Mouse (Mus musculus) lung, postnatal 4 days (tissue): ENCODE data around the gene Cox5b.
A peak's percentile ranks its signal among the peaks of the same experiment; 100 is the strongest.

ENCODE experiments used
- DNase-seq, 2 experiments: peaks; one replicate each; pipeline ENCODE4 v3.0.0; 2021

Cox5b gene

DNA sequence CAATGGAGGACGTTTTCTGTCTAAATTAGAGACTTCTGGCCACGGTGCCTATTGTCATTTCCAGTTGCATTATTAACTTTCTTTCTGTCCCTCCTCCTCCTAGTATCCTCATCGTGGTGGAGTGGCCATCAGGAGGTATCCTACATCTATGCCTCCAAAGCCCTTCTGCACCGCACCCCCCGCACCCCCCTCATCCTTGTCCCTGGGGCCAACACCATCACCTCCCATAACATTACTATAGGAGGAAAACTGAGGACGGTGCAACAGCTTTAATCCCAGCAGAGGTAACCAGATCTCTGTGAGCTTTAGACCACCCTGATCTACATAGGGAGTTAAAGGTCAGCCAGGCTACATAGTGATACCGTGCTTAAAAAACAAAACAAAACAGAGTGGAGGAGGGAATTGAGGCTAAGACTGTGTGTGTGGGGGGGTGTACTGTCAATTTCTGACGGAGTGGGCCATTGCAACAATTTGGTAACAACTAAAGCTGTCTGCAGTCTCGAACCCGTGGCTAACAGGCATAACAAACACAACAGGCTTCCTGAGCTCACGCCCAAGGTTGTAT lies 496 bp upstream of the Cox5b start:
- no peak for DNase-seq

DNA sequence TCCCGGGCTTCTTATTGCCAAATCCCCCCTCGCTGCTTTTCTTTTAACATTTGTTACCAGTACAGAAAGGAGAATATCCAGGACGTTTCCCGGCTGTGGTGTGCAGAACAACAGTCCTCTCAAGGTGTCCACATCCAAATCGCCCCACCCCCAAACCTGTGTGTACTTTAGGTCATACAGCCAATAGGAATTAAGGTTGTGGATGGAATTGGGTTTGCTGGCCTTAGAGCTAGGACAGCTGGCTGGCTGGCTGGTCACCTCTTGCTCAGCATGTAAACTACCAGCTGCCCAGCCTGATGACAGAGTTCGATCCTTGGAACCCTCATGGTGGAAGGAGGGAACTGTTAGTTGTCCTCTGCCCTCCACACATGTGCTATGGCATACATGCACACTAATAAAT lies 3.6 kb downstream of the Cox5b start:
- no peak for DNase-seq

DNA sequence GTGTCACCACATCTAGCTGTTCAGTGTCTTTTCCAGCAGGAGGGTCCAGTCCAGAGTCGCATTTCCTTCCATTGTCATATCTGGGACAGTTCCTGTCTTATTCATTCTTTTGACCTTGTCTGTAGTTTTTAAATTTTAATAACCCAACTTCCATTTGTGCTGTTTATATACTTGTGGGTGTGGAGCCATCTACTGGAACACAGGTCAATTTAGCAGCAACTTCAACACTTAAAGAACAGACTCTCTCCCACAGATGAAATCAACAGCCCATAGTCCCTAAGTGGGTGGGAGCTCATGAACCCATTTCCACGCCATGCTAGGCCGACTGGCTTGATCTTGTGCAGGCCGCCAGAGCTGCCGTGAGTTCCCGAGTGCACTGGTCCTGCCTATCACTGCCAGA lies 5.2 kb downstream of the Cox5b start:
- DNase-seq, result no peak

DNA sequence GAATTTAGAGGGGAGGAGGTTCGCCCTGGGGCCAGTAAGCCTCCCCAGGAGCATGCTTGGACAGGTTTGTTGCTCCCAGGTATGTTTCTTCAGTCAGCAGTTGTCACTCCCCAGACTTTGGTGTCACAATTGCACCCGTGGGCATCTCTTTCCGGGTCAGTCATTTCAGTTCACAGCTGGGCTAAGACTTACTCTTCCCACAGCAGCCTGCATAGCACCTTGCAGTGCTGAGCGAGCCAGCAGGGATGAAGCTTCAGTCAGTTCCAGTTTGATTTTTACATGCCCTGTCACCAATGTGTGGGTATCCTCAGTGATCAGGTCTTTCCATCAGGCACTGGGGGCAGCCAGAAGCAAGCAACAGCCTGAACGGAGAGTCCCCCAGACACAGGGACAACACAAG lies 5.8 kb downstream of the Cox5b start:
- no peak for DNase-seq

DNA sequence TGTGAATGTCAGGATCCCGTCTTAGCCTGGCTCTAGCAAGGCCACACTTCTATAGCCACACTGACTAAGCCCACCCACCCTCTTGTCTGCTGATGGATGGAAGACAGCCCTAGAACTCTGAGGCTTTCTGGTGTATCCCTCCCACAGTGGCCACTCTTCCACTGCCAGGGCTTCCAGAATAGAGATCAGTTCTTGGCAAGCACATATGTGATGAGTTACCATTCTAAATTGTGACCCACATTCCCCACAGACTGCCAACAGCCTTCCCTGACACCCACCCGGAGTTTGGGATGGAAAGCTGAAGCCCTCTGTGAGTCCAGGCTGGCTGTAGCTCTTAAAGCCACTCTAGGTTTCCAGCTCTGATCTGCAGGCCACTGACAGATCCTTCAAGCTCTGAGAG lies 15.9 kb downstream of the Cox5b start:
- no peak for DNase-seq

DNA sequence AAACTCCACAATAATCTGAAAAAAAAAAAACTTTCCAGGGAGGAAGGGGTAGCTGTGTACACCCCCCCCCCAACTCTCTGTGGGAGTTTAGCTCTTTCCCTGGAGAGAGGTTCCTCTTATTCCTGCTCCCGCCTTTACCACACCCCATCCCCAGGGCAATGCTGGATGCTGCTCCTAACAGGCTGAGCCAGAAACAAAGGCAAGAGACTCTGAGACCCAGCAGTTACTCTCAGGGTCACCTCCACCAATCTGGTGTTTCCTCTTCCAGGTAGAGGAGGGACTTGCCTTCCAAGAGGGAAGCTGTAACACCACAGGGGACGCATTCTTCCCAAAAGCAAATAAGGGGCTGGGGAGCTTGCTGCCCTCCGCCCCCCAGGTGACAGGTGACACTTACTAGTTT lies 16.5 kb downstream of the Cox5b start:
- no peak for DNase-seq

DNA sequence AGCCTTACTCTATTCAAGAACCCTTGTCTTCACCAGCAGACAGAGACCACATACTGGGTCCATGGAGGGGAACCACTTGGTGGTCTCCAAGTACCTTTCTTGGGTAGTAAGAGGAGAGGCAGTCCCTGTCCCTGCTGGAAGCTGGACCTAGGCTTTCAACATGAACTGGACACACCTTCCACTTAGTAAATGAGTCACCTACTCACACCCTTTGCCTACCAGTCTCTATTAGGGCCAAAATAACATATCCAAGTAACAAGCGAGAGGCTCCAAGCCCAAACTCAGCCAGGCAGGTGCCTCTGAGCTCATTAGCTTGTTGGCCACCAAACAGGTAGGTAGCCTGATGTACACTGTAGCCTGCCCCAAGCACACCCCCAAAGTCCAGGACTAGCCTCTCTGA lies 17.4 kb downstream of the Cox5b start:
- DNase-seq, result no peak

DNA sequence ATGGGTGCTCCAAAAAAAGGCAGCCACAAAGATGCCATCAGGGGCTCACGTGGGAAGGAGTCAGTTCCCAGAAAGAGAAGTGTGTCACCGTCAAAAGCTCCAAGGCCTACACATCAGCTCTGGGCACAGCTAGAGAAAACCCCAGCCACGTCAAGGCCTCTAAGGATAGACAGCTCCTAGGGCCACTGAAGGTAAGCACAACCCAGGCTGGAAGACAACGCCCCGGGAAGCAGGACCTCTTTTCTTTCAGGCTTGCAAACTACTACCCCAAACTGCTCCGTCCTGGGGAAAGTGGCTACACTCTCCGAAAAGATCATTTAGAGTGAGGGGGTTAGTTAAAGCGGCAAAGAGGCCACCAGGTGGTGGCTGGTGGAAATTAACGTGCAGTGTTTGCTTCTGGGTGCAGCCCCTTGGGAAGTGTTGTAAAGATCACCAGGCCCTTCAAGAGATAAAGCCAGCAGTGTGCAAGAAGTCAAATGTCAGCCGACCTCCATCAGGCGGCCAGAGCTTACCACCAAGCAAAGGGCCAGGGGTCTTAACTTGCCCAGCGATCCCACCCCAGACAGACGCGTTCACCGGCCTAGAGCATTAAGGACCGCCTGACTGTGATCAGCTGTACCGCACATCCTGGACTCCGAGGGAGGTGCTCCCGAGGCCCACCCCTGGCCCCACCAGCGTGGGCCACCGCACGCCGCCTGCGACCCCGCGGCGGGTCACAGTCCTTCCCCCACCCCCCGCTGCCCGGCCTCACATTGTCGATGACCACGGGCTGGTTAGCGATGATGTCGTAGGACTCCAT lies 18.0 kb downstream of the Cox5b start:
- DNase-seq, result peak; percentile 45 to 50

DNA sequence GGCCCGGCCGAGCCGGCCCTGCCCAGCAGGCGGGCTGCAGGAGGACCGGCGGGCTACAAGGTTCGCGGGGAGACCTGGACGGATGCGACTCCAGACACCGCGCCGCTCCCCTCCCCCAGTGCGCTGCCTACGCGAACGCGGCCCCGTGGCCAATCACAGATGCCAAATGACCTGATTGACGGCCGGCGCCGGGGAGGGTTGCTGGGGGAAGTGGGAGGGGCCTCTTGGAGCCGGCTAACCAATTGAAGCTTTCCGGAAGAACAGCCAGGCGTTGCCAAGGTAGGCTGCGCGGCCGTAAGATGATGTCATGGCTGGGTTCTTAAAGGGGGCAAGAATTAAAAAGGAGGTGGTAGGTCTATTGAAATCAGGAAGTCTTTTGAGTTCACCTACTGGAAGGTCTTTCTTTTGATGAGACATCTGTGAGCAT lies 18.6 kb downstream of the Cox5b start, which contains the start of gene 4933424G06Rik:
4933424G06Rik (plus strand) TSS at position 296 of the 427 bp plus-strand sequence.
- DNase-seq, result peak; percentile 98 to 99

DNA sequence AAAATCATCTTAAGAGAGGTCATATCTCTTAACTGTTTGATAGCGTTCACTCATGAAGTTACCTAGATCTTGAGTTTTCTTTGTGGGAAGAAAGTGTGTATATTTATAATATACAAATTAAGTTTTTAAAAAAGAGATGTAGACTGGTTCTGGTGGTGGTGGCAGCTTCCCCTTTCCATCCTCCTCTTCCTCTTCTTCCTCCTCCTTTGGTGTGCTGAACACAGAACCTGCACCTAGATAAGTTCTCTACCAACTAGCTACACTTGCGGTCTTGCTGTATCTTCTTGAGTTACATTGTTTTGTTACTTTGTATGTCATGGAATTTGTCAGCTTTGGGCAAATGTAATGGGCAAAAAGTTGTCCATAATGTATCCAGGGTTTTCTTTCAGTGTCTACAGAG lies 19.9 kb downstream of the Cox5b start:
- no peak for DNase-seq

DNA sequence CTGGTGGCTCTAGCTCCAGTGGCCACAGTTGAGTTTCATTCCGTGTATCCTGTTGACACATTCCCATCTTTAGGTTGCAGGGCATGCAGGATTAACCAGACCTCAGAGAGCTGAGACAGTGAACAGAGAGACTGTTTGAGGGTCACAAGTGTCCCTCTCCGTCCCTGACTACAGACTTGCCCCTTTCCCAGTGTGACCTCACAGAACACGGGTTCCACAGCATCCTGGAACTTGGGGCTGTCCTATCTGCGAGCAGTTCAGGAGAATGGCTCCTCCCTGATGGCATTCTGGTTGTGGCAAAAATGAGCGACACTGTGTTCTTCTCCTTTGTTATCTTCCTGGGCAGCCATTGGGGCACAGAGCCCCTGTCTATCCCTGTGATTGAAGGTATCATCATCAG lies 23.1 kb downstream of the Cox5b start, which contains the start of gene Actr1b:
Actr1b (minus strand) TSS at position 112 of the 400 bp plus-strand sequence.
- no peak for DNase-seq

DNA sequence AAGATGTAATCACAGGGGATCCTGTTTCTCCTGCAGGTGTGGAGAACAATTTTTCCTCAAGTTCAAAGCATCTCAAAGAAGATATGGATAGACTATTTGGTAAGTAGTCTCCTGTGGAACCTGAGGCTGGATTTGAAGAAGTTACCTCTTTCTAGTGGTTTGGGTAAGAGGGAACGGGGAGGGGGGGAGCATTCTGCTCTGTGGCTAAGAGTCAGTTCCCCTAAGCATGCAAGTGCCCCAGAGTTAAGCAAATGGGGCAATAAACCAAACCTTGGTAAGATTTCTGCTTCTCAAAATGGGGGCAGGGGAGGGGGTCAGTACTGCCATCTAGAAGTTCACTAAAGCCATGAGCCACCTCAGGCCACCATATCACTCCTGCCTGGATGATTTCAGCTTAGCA lies 27.5 kb downstream of the Cox5b start:
- no peak for DNase-seq

DNA sequence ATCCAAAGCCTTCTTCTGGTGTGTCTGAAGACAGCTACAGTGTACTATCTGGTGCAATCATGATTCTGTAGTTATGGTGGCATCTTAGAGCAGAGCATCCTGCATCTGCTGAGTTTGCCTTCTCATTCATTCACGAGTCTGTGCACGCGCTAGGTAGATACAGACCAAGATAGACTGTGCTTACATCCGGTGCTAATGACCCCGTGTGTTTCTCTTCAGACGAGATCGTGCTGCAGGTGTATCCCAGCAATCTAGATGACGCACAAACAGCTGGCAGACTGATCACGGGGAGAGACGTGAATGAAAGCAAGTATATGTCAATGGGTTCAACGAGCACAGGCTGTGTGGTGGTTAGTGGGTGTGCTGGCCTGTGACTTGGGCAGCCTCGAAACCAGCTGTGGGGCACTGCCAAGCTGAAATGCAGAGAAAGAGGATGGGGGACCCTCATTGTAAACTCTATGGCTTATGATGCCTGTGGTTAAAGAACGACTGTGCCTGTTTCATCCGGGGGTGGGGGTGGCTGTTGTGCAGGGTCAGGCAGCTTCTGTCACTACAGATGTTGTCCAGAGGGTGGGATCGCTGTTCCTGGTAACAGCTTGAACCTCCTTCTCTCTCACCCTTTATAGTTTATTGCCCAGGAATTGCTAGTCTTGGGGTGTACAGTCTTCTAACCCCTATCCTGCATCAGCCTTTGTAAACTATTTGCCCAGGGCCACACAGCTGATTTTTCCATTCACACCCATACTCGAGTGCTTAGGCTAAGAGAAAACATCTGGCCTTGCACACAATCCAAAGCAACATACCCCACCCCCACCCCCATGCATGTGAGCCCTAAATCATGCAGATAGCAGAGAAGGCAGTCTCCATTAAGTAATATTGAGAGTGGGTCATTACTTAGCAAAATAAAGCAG lies 32.2 kb downstream of the Cox5b start:
- DNase-seq, result no peak

DNA sequence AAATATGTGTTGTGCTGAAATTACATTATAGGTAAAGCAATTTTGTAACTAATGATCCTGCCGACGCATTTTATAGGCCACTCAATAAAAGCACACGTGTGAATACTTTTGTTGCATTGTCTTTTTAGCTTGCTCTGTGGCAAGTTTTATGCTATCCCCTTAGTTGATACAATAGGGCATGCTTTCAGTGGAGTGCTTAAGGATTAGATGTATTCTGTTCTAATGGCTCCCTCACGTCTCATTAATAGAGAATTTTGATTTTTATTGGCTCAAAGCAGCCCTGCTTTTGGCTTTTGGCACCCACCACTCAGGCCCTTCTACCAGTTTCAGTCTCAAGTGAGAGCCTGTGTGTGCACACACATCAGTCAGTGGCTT lies 32.8 kb downstream of the Cox5b start:
- no peak for DNase-seq

DNA sequence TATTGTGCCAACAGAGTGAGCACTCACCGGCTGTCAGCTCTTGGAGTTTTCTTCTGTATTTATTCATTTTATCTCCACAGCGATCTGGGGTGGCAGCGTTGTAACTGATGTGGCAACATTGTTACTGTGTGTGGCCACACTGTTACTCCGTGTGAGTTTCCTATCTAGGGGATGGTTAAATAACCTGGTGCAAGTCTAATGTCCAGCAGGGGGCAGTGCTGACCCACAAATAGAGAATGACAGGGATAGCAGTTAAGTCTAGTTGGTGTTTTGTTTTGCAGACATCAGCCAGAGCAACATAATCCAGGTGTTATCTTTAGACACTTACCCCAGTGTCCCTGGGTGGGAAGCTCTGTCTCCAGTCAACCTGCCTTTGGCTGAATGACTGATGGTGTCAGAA lies 46.1 kb downstream of the Cox5b start:
- DNase-seq, result peak; percentile 50 to 82

DNA sequence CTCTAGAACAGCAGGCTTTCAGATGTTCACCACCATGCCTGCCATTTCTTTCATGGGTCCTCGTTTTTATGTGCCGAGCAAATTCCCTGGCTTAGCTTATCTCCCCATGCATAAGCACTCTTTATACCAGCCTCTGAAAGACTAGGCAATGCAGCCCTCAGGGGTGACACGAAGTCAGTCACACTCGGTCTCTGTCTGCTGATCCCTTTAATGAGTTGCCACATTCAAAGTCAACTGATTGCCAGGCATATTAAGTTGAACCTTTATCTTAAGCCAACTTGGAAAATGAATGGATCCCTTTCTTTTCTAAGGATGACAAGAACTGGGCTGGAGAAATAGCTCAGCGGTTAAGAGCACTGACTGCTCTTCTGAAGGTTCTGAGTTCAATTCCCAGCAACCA lies 48.0 kb downstream of the Cox5b start:
- DNase-seq, result peak in 1 of 2 experiments; percentile 5

DNA sequence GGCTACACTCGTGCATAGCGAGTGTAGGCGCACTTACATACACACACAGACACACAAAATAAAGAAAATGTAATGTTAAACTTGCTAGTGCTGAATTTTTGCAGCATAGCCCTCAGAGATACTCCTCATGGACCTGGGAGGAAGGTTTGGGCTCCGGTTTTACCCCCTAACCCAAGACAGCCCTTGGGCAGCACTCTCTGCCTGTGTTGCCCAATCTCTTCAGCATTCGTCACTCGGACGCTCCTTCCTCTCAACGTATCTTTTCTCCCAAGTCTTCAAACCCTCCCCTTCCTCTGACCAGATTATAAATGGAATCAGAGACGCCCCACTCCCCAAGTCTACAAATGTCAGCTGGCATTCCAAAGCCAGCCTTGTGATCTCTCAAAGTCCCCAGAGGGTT lies 51.8 kb downstream of the Cox5b start:
- DNase-seq, result peak in 1 of 2 experiments; percentile 8
